Mouse (Mus musculus) megakaryocyte-erythroid progenitor cell, adult 5-6 weeks (primary cell): ENCODE measurements around the gene Olfr1153. TPM values are rescaled to one million over a fixed set of nuclear protein-coding genes. Genes with fewer than 3 reads are reported as not detected.

Source experiments
- ATAC-seq: replicated peaks from 2 replicates; pipeline ENCODE4 v1.8.0; 2016; ENCODE audit warnings: mild to moderate bottlenecking, inconsistent platforms; ENCODE audit not compliant: severe bottlenecking, poor library complexity, low FRiP score, low TSS enrichment
- total RNA-seq, 2 experiments: library from RNA; stranded (forward) in 1 of 2; stranded (reverse) in 1 of 2; fragments of 200-1000, 215-1000 nt in 1 of 2; fragments of >200 nt in 1 of 2; fragmentation: Nextera tagmentation in 1 of 2; gene quantifications; 2 replicates each; pipeline ENCODE4 v1.2.3; 2014 to 2017

Olfr1153 gene
- total RNA-seq (2014; fragmentation: Nextera tagmentation) (not detected in 2 replicates), total RNA-seq (2017) (not detected in 2 replicates)

GRCm38 (mm10) chr2:87894662-87895061 lies at the start of gene Olfr1153:
Olfr1153 (plus strand) TSS chr2:87894962.
- no peak for ATAC-seq

- no peak for ATAC-seq
These were observed 39.2 kb upstream of the Olfr1153 start, which contains the start of gene Olfr1151 for GRCm38 (mm10) chr2:87855562-87855961. Olfr1151 (plus strand) TSS chr2:87855862.

GRCm38 (mm10) chr2:87866192-87866591 lies 28.6 kb upstream of the Olfr1153 start, which contains the start of gene Olfr1152:
Olfr1152 (plus strand) TSS chr2:87866492.
- ATAC-seq, result no peak

GRCm38 (mm10) chr2:87905066-87905465 lies 10.3 kb downstream of the Olfr1153 start, which contains the start of gene Olfr1154:
Olfr1154 (minus strand) TSS chr2:87905166.
- no peak for ATAC-seq

GRCm38 (mm10) chr2:87945037-87945436 lies 50.3 kb downstream of the Olfr1153 start, which contains the start of gene Olfr1155:
Olfr1155 (minus strand) TSS chr2:87945137.
- no peak for ATAC-seq

Other genes with a start within 250 kb of the Olfr1153 start
- not detected in 2 replicates for gene Olfr1133, start 247.6 kb upstream of the Olfr1153 start, total RNA-seq (2014; fragmentation: Nextera tagmentation)
- not detected in 2 replicates for gene Olfr1133, start 247.6 kb upstream of the Olfr1153 start, total RNA-seq (2017)
- not detected in 2 replicates for gene Olfr1134, start 236.5 kb upstream of the Olfr1153 start, total RNA-seq (2014; fragmentation: Nextera tagmentation)
- gene Olfr1134, start 236.5 kb upstream of the Olfr1153 start, total RNA-seq (2017), result not detected in 2 replicates
- not detected in 2 replicates for gene Olfr1135, start 221.3 kb upstream of the Olfr1153 start, total RNA-seq (2014; fragmentation: Nextera tagmentation)
- not detected in 2 replicates for gene Olfr1135, start 221.3 kb upstream of the Olfr1153 start, total RNA-seq (2017)
- not detected in 2 replicates for gene Olfr1136, start 201.0 kb upstream of the Olfr1153 start, total RNA-seq (2014; fragmentation: Nextera tagmentation)
- not detected in 2 replicates for gene Olfr1136, start 201.0 kb upstream of the Olfr1153 start, total RNA-seq (2017)
- not detected in 2 replicates for gene Olfr1137, start 181.8 kb upstream of the Olfr1153 start, total RNA-seq (2014; fragmentation: Nextera tagmentation)
- not detected in 2 replicates for gene Olfr1137, start 181.8 kb upstream of the Olfr1153 start, total RNA-seq (2017)
- gene Olfr1138, start 155.0 kb upstream of the Olfr1153 start, total RNA-seq (2014; fragmentation: Nextera tagmentation), result not detected in 2 replicates
- not detected in 2 replicates for gene Olfr1138, start 155.0 kb upstream of the Olfr1153 start, total RNA-seq (2017)
- not detected in 2 replicates for gene Olfr1140, start 151.2 kb upstream of the Olfr1153 start, total RNA-seq (2014; fragmentation: Nextera tagmentation)
- not detected in 2 replicates for gene Olfr1140, start 151.2 kb upstream of the Olfr1153 start, total RNA-seq (2017)
- not detected in 2 replicates for gene Olfr1141, start 141.0 kb upstream of the Olfr1153 start, total RNA-seq (2014; fragmentation: Nextera tagmentation)
- not detected in 2 replicates for gene Olfr1141, start 141.0 kb upstream of the Olfr1153 start, total RNA-seq (2017)
- gene Olfr152, start 115.5 kb upstream of the Olfr1153 start, total RNA-seq (2014; fragmentation: Nextera tagmentation), result not detected in 2 replicates
- gene Olfr152, start 115.5 kb upstream of the Olfr1153 start, total RNA-seq (2017), result not detected in 2 replicates
- not detected in 2 replicates for gene Olfr1143, start 94.4 kb upstream of the Olfr1153 start, total RNA-seq (2014; fragmentation: Nextera tagmentation)
- gene Olfr1143, start 94.4 kb upstream of the Olfr1153 start, total RNA-seq (2017), result not detected in 2 replicates
- not detected in 2 replicates for gene Olfr1145, start 85.1 kb upstream of the Olfr1153 start, total RNA-seq (2014; fragmentation: Nextera tagmentation)
- not detected in 2 replicates for gene Olfr1145, start 85.1 kb upstream of the Olfr1153 start, total RNA-seq (2017)
- gene Olfr1148, start 64.4 kb upstream of the Olfr1153 start, total RNA-seq (2014; fragmentation: Nextera tagmentation), result not detected in 2 replicates
- gene Olfr1148, start 64.4 kb upstream of the Olfr1153 start, total RNA-seq (2017), result not detected in 2 replicates
- not detected in 2 replicates for gene Olfr1150-ps1, start 51.0 kb upstream of the Olfr1153 start, total RNA-seq (2014; fragmentation: Nextera tagmentation)
- not detected in 2 replicates for gene Olfr1150-ps1, start 51.0 kb upstream of the Olfr1153 start, total RNA-seq (2017)
- not detected in 2 replicates for gene Olfr1151, start 39.1 kb upstream of the Olfr1153 start, total RNA-seq (2014; fragmentation: Nextera tagmentation)
- not detected in 2 replicates for gene Olfr1151, start 39.1 kb upstream of the Olfr1153 start, total RNA-seq (2017)
- not detected in 2 replicates for gene Olfr1152, start 28.5 kb upstream of the Olfr1153 start, total RNA-seq (2014; fragmentation: Nextera tagmentation)
- not detected in 2 replicates for gene Olfr1152, start 28.5 kb upstream of the Olfr1153 start, total RNA-seq (2017)
- gene Olfr1154, start 10.2 kb downstream of the Olfr1153 start, total RNA-seq (2014; fragmentation: Nextera tagmentation), result not detected in 2 replicates
- gene Olfr1154, start 10.2 kb downstream of the Olfr1153 start, total RNA-seq (2017), result not detected in 2 replicates
- gene Olfr1155, start 50.2 kb downstream of the Olfr1153 start, total RNA-seq (2014; fragmentation: Nextera tagmentation), result not detected in 2 replicates
- gene Olfr1155, start 50.2 kb downstream of the Olfr1153 start, total RNA-seq (2017), result not detected in 2 replicates
- not detected in 2 replicates for gene Olfr1156, start 58.1 kb downstream of the Olfr1153 start, total RNA-seq (2014; fragmentation: Nextera tagmentation)
- not detected in 2 replicates for gene Olfr1156, start 58.1 kb downstream of the Olfr1153 start, total RNA-seq (2017)
- not detected in 2 replicates for gene Olfr1157, start 73.3 kb downstream of the Olfr1153 start, total RNA-seq (2014; fragmentation: Nextera tagmentation)
- gene Olfr1157, start 73.3 kb downstream of the Olfr1153 start, total RNA-seq (2017), result not detected in 2 replicates
- not detected in 2 replicates for gene Olfr74, start 79.7 kb downstream of the Olfr1153 start, total RNA-seq (2014; fragmentation: Nextera tagmentation)
- gene Olfr74, start 79.7 kb downstream of the Olfr1153 start, total RNA-seq (2017), result not detected in 2 replicates
- not detected in 2 replicates for gene Olfr1158, start 95.2 kb downstream of the Olfr1153 start, total RNA-seq (2014; fragmentation: Nextera tagmentation)
- not detected in 2 replicates for gene Olfr1158, start 95.2 kb downstream of the Olfr1153 start, total RNA-seq (2017)
- gene Olfr1160, start 113.3 kb downstream of the Olfr1153 start, total RNA-seq (2014; fragmentation: Nextera tagmentation), result not detected in 2 replicates
- not detected in 2 replicates for gene Olfr1160, start 113.3 kb downstream of the Olfr1153 start, total RNA-seq (2017)
- gene Olfr1161, start 127.8 kb downstream of the Olfr1153 start, total RNA-seq (2014; fragmentation: Nextera tagmentation), result not detected in 2 replicates
- gene Olfr1161, start 127.8 kb downstream of the Olfr1153 start, total RNA-seq (2017), result not detected in 2 replicates
- not detected in 2 replicates for gene Olfr73, start 142.7 kb downstream of the Olfr1153 start, total RNA-seq (2014; fragmentation: Nextera tagmentation)
- not detected in 2 replicates for gene Olfr73, start 142.7 kb downstream of the Olfr1153 start, total RNA-seq (2017)
- gene Olfr1162, start 156.2 kb downstream of the Olfr1153 start, total RNA-seq (2014; fragmentation: Nextera tagmentation), result not detected in 2 replicates
- gene Olfr1162, start 156.2 kb downstream of the Olfr1153 start, total RNA-seq (2017), result not detected in 2 replicates
- not detected in 2 replicates for gene Olfr1163, start 176.9 kb downstream of the Olfr1153 start, total RNA-seq (2014; fragmentation: Nextera tagmentation)
- not detected in 2 replicates for gene Olfr1163, start 176.9 kb downstream of the Olfr1153 start, total RNA-seq (2017)
- not detected in 2 replicates for gene Olfr1164, start 199.0 kb downstream of the Olfr1153 start, total RNA-seq (2014; fragmentation: Nextera tagmentation)
- gene Olfr1164, start 199.0 kb downstream of the Olfr1153 start, total RNA-seq (2017), result not detected in 2 replicates
- gene Olfr1166, start 233.3 kb downstream of the Olfr1153 start, total RNA-seq (2014; fragmentation: Nextera tagmentation), result not detected in 2 replicates
- not detected in 2 replicates for gene Olfr1166, start 233.3 kb downstream of the Olfr1153 start, total RNA-seq (2017)